Mouse (Mus musculus): ENCODE results near the gene Fnip1.

Gene Fnip1

DNA sequence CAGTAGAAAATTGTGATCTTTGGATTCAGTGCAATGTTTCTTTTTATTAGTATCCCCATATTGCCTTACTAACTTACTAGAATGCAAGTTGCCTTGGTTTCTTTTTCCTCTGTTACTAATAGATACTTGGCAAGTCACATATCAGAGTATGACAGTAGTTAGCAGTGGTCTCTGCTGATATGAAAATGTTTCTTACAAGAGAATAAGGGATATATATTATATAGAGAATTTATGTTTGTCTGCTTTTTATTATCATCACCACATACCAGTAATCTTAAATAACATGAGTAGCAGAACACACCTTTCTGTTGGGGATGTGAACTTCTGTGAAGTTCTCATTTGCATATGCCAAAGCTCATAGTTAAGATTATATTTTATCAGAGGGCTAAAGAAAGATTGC lies 104.4 kb downstream of the Fnip1 start:
- no peak for DNase-seq (ENCODE audit: low spot score in 2 of 2)

GRCm38 (mm10) chr11:54554970-54555369 lies 117.0 kb downstream of the Fnip1 start:
- no peak for DNase-seq (ENCODE audit: low spot score in 2 of 2)

- peak in 1 of 2 experiments; percentile 41 for DNase-seq (ENCODE audit: low spot score in 2 of 2)
Observed at GRCm38 (mm10) chr11:54562761-54563160, 124.8 kb downstream of the Fnip1 start.
